Mouse (Mus musculus) myocyte (in vitro differentiated cells): Measurements from ENCODE around the gene Copg1.

Source experiments
- CEBPB ChIP-seq: IDR thresholded peaks from 2 replicates; pipeline ENCODE4 v1.6.1; 2011; ENCODE audit warnings: mild to moderate bottlenecking, moderate library complexity; ENCODE audit not compliant: poor library complexity, insufficient read depth, severe bottlenecking
- E2F4 ChIP-seq: IDR thresholded peaks from one replicate; pipeline ENCODE4 v1.6.1; 2011; ENCODE audit warnings: mild to moderate bottlenecking, control low read depth, moderate library complexity; ENCODE audit not compliant: insufficient read depth
- MAX ChIP-seq: IDR thresholded peaks from one replicate; pipeline ENCODE4 v1.6.1; 2011; ENCODE audit warnings: low read depth, mild to moderate bottlenecking, control low read depth
- MYOD1 ChIP-seq, 3 experiments: IDR thresholded peaks; one replicate each; pipeline ENCODE4 v1.6.1; 2011; ENCODE audit warnings: control low read depth in 2 of 3, low read depth in 2 of 3, mild to moderate bottlenecking in 2 of 3, moderate library complexity in 1 of 3; ENCODE audit not compliant: insufficient read length in 2 of 3, control insufficient read depth in 1 of 3
- MYOG ChIP-seq, 3 experiments: IDR thresholded peaks; one replicate each; pipeline ENCODE4 v1.6.1; 2011; ENCODE audit warnings: control low read depth in 2 of 3, low read depth in 2 of 3, mild to moderate bottlenecking in 2 of 3; ENCODE audit not compliant: insufficient read length in 2 of 3, control insufficient read depth in 1 of 3, insufficient read depth in 1 of 3
- POLR2A ChIP-seq: IDR thresholded peaks from one replicate; pipeline ENCODE4 v1.6.1; 2011; ENCODE audit warnings: low read depth, mild to moderate bottlenecking, control low read depth, moderate library complexity; ENCODE audit not compliant: insufficient read length
- POLR2AphosphoS2 ChIP-seq: IDR thresholded peaks from one replicate; pipeline ENCODE4 v1.6.1; 2011; ENCODE audit warnings: low read depth, control low read depth; ENCODE audit not compliant: insufficient read length
- REST ChIP-seq: IDR thresholded peaks from one replicate; pipeline ENCODE4 v1.6.1; 2011; ENCODE audit warnings: mild to moderate bottlenecking, control low read depth, moderate library complexity; ENCODE audit not compliant: insufficient read depth, insufficient read length
- TCF12 ChIP-seq: IDR thresholded peaks from one replicate; pipeline ENCODE4 v1.6.1; 2011; ENCODE audit warnings: mild to moderate bottlenecking, control low read depth; ENCODE audit not compliant: poor library complexity, insufficient read depth, severe bottlenecking
- TCF3 ChIP-seq: IDR thresholded peaks from one replicate; pipeline ENCODE4 v1.6.1; 2011; ENCODE audit warnings: low read depth, control low read depth; ENCODE audit not compliant: insufficient read length
- USF1 ChIP-seq: IDR thresholded peaks from one replicate; pipeline ENCODE4 v1.6.1; 2011; ENCODE audit warnings: low read depth, mild to moderate bottlenecking, control low read depth, moderate library complexity

GRCm38 (mm10) chr6:87851871-87852270, 35.7 kb upstream of the Copg1 start:
- TF ChIP-seq POLR2A (no peak), CEBPB (no peak), REST (no peak), MAX (no peak), POLR2AphosphoS2 (no peak), MYOD1 (IDR thresholded peaks at IDR 0.05; ENCODE audit: control insufficient read depth in 1 of 3, insufficient read length in 2 of 3, low read depth in 2 of 3) (no peak), USF1 (no peak), E2F4 (no peak), TCF12 (no peak), MYOG (IDR thresholded peaks at IDR 0.05; ENCODE audit: control insufficient read depth in 1 of 3, insufficient read depth in 1 of 3, insufficient read length in 2 of 3, low read depth in 2 of 3) (no peak), TCF3 (no peak)
